Mouse (Mus musculus): ENCODE measurements around the gene Znhit1. TPM values are rescaled to one million over a fixed set of nuclear protein-coding genes. Genes with fewer than 3 reads are reported as not detected.
"Not testable (repeated sequence)": the region's sequence is repeated elsewhere in the genome, so short reads cannot be mapped to it uniquely, and the experiment has no call there.

Gene Znhit1
- polyA plus RNA-seq, 1 experiment: 79.5 TPM

- WGBS: under 1% methylated on average over 23 of the region's 23 CpGs
- no peak for TF ChIP-seq POLR2A (IDR thresholded peaks at IDR 0.05; ENCODE audit: control insufficient read depth, extremely low read depth, insufficient read depth, low read length, poor library complexity)
- no peak for TF ChIP-seq CTCF (IDR thresholded peaks at IDR 0.05; ENCODE audit: borderline replicate concordance, control insufficient read depth, extremely low read depth, insufficient read depth, low read length, poor library complexity)
- Histone ChIP-seq H3K4me3 (ENCODE audit: control insufficient read depth, insufficient read depth, low read length) (peak within 1 kb of the TSS; percentile 46), H3K36me3 (ENCODE audit: control insufficient read depth, insufficient read depth, low read length) (no peaks in the 10 kb centered on the region), H3K27me3 (ENCODE audit: control insufficient read depth, insufficient read depth, low read length) (no peaks in the 10 kb centered on the region), H3K27ac (ENCODE audit: control insufficient read depth, insufficient read depth, low read length) (no peak within 1 kb of the TSS; the same call in 1 of the 2 replicates), H3K4me1 (replicated peaks; ENCODE audit: control insufficient read depth, insufficient read depth, low read length) (peaks cover 8% of the 10 kb centered on the region; the same call in 1 of the 2 replicates)
- DNase-seq: peak; percentile 82
These were observed 34.8 kb downstream of the Znhit1 start, which contains the start of gene Fis1 for GRCm38 (mm10) chr5:136953015-136953414. Fis1 (plus strand) TSS chr5:136953275.

- TF ChIP-seq CTCF (IDR thresholded peaks at IDR 0.05; ENCODE audit: borderline replicate concordance, control insufficient read depth, extremely low read depth, insufficient read depth, low read length, poor library complexity) (no peak), POLR2A (IDR thresholded peaks at IDR 0.05; ENCODE audit: control insufficient read depth, extremely low read depth, insufficient read depth, low read length, poor library complexity) (no peak)
- no peak for DNase-seq
- Histone ChIP-seq H3K4me1 (replicated peaks; ENCODE audit: control insufficient read depth, insufficient read depth, low read length) (peaks cover 8% of the 10 kb centered on the region; the same call in 1 of the 2 replicates), H3K27me3 (ENCODE audit: control insufficient read depth, insufficient read depth, low read length) (no peaks in the 10 kb centered on the region), H3K4me3 (ENCODE audit: control insufficient read depth, insufficient read depth, low read length) (no peak overlapping the region), H3K27ac (ENCODE audit: control insufficient read depth, insufficient read depth, low read length) (no peak overlapping the region), H3K36me3 (ENCODE audit: control insufficient read depth, insufficient read depth, low read length) (no peaks in the 10 kb centered on the region)
- WGBS: 77% methylated on average over 4 of the region's 4 CpGs
These were observed 35.7 kb downstream of the Znhit1 start for GRCm38 (mm10) chr5:136952153-136952552.

GRCm38 (mm10) chr5:136950521-136950920, 37.3 kb downstream of the Znhit1 start:
- no peak for DNase-seq
- H3K36me3 ChIP-seq (ENCODE audit: control insufficient read depth, insufficient read depth, low read length): no peaks in the 10 kb centered on the region
- TF ChIP-seq CTCF (IDR thresholded peaks at IDR 0.05; ENCODE audit: borderline replicate concordance, control insufficient read depth, extremely low read depth, insufficient read depth, low read length, poor library complexity): no peak
- TF ChIP-seq POLR2A (IDR thresholded peaks at IDR 0.05; ENCODE audit: control insufficient read depth, extremely low read depth, insufficient read depth, low read length, poor library complexity): no peak
- 95% methylated on average over 6 of the region's 6 CpGs for WGBS
- H3K4me1 ChIP-seq (replicated peaks; ENCODE audit: control insufficient read depth, insufficient read depth, low read length): peaks cover 8% of the 10 kb centered on the region; the same call in 1 of the 2 replicates
- H3K4me3 ChIP-seq (ENCODE audit: control insufficient read depth, insufficient read depth, low read length): no peak overlapping the region
- H3K27me3 ChIP-seq (ENCODE audit: control insufficient read depth, insufficient read depth, low read length): no peaks in the 10 kb centered on the region
- H3K27ac ChIP-seq (ENCODE audit: control insufficient read depth, insufficient read depth, low read length): no peak overlapping the region

- not testable (repeated sequence) for H3K36me3 ChIP-seq (ENCODE audit: control insufficient read depth, insufficient read depth, low read length); H3K27me3 ChIP-seq (ENCODE audit: control insufficient read depth, insufficient read depth, low read length); H3K4me1 ChIP-seq (replicated peaks; ENCODE audit: control insufficient read depth, insufficient read depth, low read length); H3K4me3 ChIP-seq (ENCODE audit: control insufficient read depth, insufficient read depth, low read length); DNase-seq; H3K27ac ChIP-seq (ENCODE audit: control insufficient read depth, insufficient read depth, low read length)
- WGBS: 87% methylated on average over 14 of the region's 14 CpGs
These were observed 38.1 kb downstream of the Znhit1 start for GRCm38 (mm10) chr5:136949551-136950336.

GRCm38 (mm10) chr5:136947874-136948273, 39.9 kb downstream of the Znhit1 start:
- H3K27ac ChIP-seq (ENCODE audit: control insufficient read depth, insufficient read depth, low read length): no peak overlapping the region
- DNase-seq: no peak
- 0 out of 2 replicates have a peak, but pooled peaks cover 2% of the 10 kb centered on the region for H3K4me1 ChIP-seq (replicated peaks; ENCODE audit: control insufficient read depth, insufficient read depth, low read length)
- no peaks in the 10 kb centered on the region for H3K36me3 ChIP-seq (ENCODE audit: control insufficient read depth, insufficient read depth, low read length)
- no peak for TF ChIP-seq POLR2A (IDR thresholded peaks at IDR 0.05; ENCODE audit: control insufficient read depth, extremely low read depth, insufficient read depth, low read length, poor library complexity)
- no peak for TF ChIP-seq CTCF (IDR thresholded peaks at IDR 0.05; ENCODE audit: borderline replicate concordance, control insufficient read depth, extremely low read depth, insufficient read depth, low read length, poor library complexity)
- no peak overlapping the region for H3K4me3 ChIP-seq (ENCODE audit: control insufficient read depth, insufficient read depth, low read length)
- no peaks in the 10 kb centered on the region for H3K27me3 ChIP-seq (ENCODE audit: control insufficient read depth, insufficient read depth, low read length)

- H3K27ac ChIP-seq (ENCODE audit: control insufficient read depth, insufficient read depth, low read length): no peak overlapping the region
- 90% methylated on average over 12 of the region's 12 CpGs for WGBS
- no peaks in the 10 kb centered on the region for H3K4me1 ChIP-seq (replicated peaks; ENCODE audit: control insufficient read depth, insufficient read depth, low read length)
These were observed 42.7 kb downstream of the Znhit1 start for GRCm38 (mm10) chr5:136945084-136945483.

More at GRCm38 (mm10) chr5:136945084-136945483, 42.7 kb downstream of the Znhit1 start:
- TF ChIP-seq POLR2A (IDR thresholded peaks at IDR 0.05; ENCODE audit: control insufficient read depth, extremely low read depth, insufficient read depth, low read length, poor library complexity) (no peak), CTCF (IDR thresholded peaks at IDR 0.05; ENCODE audit: borderline replicate concordance, control insufficient read depth, extremely low read depth, insufficient read depth, low read length, poor library complexity) (no peak)
- Histone ChIP-seq H3K36me3 (ENCODE audit: control insufficient read depth, insufficient read depth, low read length) (no peaks in the 10 kb centered on the region), H3K27me3 (ENCODE audit: control insufficient read depth, insufficient read depth, low read length) (no peaks in the 10 kb centered on the region), H3K4me3 (ENCODE audit: control insufficient read depth, insufficient read depth, low read length) (no peak overlapping the region)
- DNase-seq: no peak
